Mouse (Mus musculus): ENCODE measurements around the gene Cmtm5.
"Not testable (repeated sequence)": the region's sequence is repeated elsewhere in the genome, so short reads cannot be mapped to it uniquely, and the experiment has no call there.

- TF ChIP-seq CTCF (IDR thresholded peaks at IDR 0.05; ENCODE audit: control insufficient read depth, insufficient read depth, insufficient read length); MYOD1 (IDR thresholded peaks at IDR 0.05; ENCODE audit: control insufficient read depth, insufficient read length, low read depth); USF1 (IDR thresholded peaks at IDR 0.05; ENCODE audit: low read depth); MYOG (IDR thresholded peaks at IDR 0.05; ENCODE audit: control insufficient read depth, extremely low read depth, insufficient read length); FOSL1 (IDR thresholded peaks at IDR 0.05; ENCODE audit: insufficient read depth, low read length, poor library complexity, severe bottlenecking); MAX (IDR thresholded peaks at IDR 0.05): not testable (repeated sequence)
These were observed 24.0 kb downstream of the Cmtm5 start for GRCm38 (mm10) chr14:54959853-54960613.

Data from C2C12 (cell line).